Mouse (Mus musculus): Measurements from ENCODE around the gene Zfp503.

- TF ChIP-seq CTCF (IDR thresholded peaks at IDR 0.05; ENCODE audit: extremely low read depth, insufficient read depth, insufficient read length, insufficient replicate concordance): peak; percentile 13; the same call in 1 of the 2 replicates
- TF ChIP-seq POLR2A (IDR thresholded peaks at IDR 0.05; ENCODE audit: low read depth, low read length): no peak
These were observed 20.4 kb downstream of the Zfp503 start for GRCm38 (mm10) chr14:21968978-21969377.

Data from spleen, adult 2 months (tissue).